7 mouse cellular contexts compared by ENCODE assay signal in the genomic region with DNA sequence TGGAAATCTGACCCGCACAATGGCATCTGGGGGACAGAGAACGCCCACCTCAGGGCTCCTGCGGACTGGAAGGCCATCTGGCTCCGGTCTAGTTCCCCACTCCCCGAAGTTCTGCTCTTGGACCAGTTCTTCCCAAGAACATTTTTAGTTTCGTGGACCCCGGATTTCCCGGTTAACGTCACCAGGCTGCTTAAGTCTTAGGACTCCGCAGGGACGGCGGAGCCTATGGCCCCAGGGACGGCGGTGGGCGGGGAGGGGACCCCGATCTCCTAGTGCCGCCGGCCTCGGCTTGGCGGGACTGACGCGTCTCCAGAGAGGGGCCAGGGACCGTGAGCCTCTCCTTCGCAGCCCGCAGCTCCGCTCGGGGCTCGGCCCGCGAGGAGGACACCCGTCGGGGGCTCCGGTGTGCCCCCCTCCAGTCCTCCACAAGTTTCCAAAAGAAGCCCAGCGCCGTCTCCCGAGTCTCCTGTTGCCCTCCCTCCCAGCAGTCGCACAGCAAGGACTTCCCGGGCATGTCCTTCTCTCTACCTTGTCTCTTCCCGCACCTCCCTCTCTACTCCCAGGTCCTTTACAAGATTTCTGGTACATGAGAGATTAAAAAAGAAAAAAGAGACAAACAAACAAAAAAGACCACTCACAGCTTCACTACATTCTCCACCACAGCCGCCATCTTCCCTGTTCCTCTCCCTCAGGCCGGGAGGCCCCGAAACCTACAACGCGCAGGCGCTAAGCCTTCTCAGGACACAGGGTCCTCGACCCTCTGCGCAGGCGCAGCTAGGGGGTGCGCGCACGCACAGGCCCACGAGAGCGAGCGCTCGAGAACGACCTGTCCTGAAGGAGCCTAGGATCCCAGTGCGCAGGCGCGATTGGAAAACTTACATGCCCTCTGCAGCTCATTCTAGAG. TPM values are rescaled to one million over a fixed set of nuclear protein-coding genes. Genes with fewer than 3 reads are reported as not detected.
DNase-seq lines count a peak whose midpoint lies in the region; ATAC-seq lines count a peak whose summit lies in the region.

No protein-coding gene starts in this region.

- H3K9me3 ChIP-seq in embryonic facial prominence, embryonic 11.5 days (replicated peaks; ENCODE audit: control insufficient read depth, low read length) = no peaks in the 10 kb centered on the region
- no peaks in the 10 kb centered on the region for H3K9me3 ChIP-seq in limb, embryonic 10.5 days (replicated peaks)
- H3K9me3 ChIP-seq in midbrain, embryonic 13.5 days = no peaks in the 10 kb centered on the region

- no peaks in the 10 kb centered on the region; the same call in 1 of the 2 replicates for H3K36me3 ChIP-seq in embryonic facial prominence, embryonic 11.5 days (replicated peaks; ENCODE audit: control insufficient read depth, insufficient read depth, low read depth, low read length)
- peaks cover 33% of the 10 kb centered on the region for H3K36me3 ChIP-seq in limb, embryonic 10.5 days
- peaks cover 6% of the 10 kb centered on the region for H3K36me3 ChIP-seq in midbrain, embryonic 13.5 days

- peak; percentile 88 for ATAC-seq in embryonic facial prominence, embryonic 11.5 days (replicated peaks; ENCODE audit: insufficient number of reproducible peaks, low FRiP score, low TSS enrichment, low read depth)
- peak; percentile 90 for ATAC-seq in granulocyte monocyte progenitor cell, adult 5-6 weeks (replicated peaks; ENCODE audit: poor library complexity, severe bottlenecking)
- ATAC-seq in midbrain, embryonic 13.5 days = peak; percentile 94

- H3K27ac ChIP-seq in embryonic facial prominence, embryonic 11.5 days (replicated peaks; ENCODE audit: low read depth, low read length) = peak overlapping the region; percentile 75
- peak overlapping the region; percentile 96 for H3K27ac ChIP-seq in limb, embryonic 10.5 days
- H3K27ac ChIP-seq in midbrain, embryonic 13.5 days = peak overlapping the region; percentile 75

- peak overlapping the region; percentile 100 for H3K4me3 ChIP-seq in embryonic facial prominence, embryonic 11.5 days (ENCODE audit: low read depth, low read length)
- H3K4me3 ChIP-seq in limb, embryonic 10.5 days = peak overlapping the region; percentile 97
- peak overlapping the region; percentile 97 for H3K4me3 ChIP-seq in midbrain, embryonic 13.5 days (replicated peaks)

- peak overlapping the region; percentile 66 for H3K4me2 ChIP-seq in embryonic facial prominence, embryonic 11.5 days (ENCODE audit: low read depth, low read length)
- peak overlapping the region; percentile 79 for H3K4me2 ChIP-seq in midbrain, embryonic 13.5 days (replicated peaks)

- under 1% methylated on average over 59 of the region's 59 CpGs for WGBS in embryonic facial prominence, embryonic 11.5 days
- WGBS in limb, embryonic 10.5 days = under 1% methylated on average over 59 of the region's 59 CpGs
- WGBS in midbrain, embryonic 13.5 days = under 1% methylated on average over 59 of the region's 59 CpGs

- H3K9ac ChIP-seq in embryonic facial prominence, embryonic 11.5 days (replicated peaks; ENCODE audit: low read length) = peak overlapping the region; percentile 98
- peak overlapping the region; percentile 97 for H3K9ac ChIP-seq in midbrain, embryonic 13.5 days (replicated peaks)

- DNase-seq in adrenal gland, postnatal 14 days = peak; percentile 100
- peak; percentile 100 for DNase-seq in embryonic facial prominence, embryonic 11.5 days (ENCODE audit: low spot score)
- DNase-seq in kidney, adult 11 months = peak; percentile 99
- DNase-seq in limb, embryonic 10.5 days (ENCODE audit: low spot score) = peak; percentile 100
- DNase-seq in spleen, adult 12 weeks (ENCODE audit: low spot score) = peak; percentile 98

- H3K4me1 ChIP-seq in embryonic facial prominence, embryonic 11.5 days (ENCODE audit: control insufficient read depth, insufficient read depth, low read length) = peaks cover 2% of the 10 kb centered on the region; the same call in 1 of the 2 replicates
- peaks cover 30% of the 10 kb centered on the region for H3K4me1 ChIP-seq in limb, embryonic 10.5 days
- H3K4me1 ChIP-seq in midbrain, embryonic 13.5 days (replicated peaks) = peaks cover 34% of the 10 kb centered on the region

- H3K27me3 ChIP-seq in embryonic facial prominence, embryonic 11.5 days (ENCODE audit: control insufficient read depth, insufficient read depth, low read length) = no peaks in the 10 kb centered on the region
- H3K27me3 ChIP-seq in limb, embryonic 10.5 days (ENCODE audit: low read depth, poor library complexity, severe bottlenecking) = no peaks in the 10 kb centered on the region
- no peaks in the 10 kb centered on the region for H3K27me3 ChIP-seq in midbrain, embryonic 13.5 days

RNA-seq across cellular contexts. Expression of a gene that starts 0.5 kb away (rescaled TPM):
- total RNA-seq in adrenal gland, postnatal 14 days (2021) = 118 and 119 TPM in 2 replicates
- 202 and 213 TPM in 2 replicates for polyA plus RNA-seq in embryonic facial prominence, embryonic 11.5 days (2014; fragmentation: Nextera tagmentation; extraction: Ambion mirVana)
- total RNA-seq in granulocyte monocyte progenitor cell, adult 5-6 weeks (2014; fragmentation: Nextera tagmentation) = 97.3 and 126 TPM in 2 replicates
- 62.7 and 108 TPM in 2 replicates for total RNA-seq in granulocyte monocyte progenitor cell, adult 5-6 weeks (2017)
- 223 and 240 TPM in 2 replicates for polyA plus RNA-seq in limb, embryonic 10.5 days (2016; fragmentation: Nextera tagmentation; extraction: Ambion mirVana)
- 157 and 158 TPM in 2 replicates for polyA plus RNA-seq in midbrain, embryonic 13.5 days (2015; fragmentation: Nextera tagmentation; extraction: Ambion mirVana)

RNA-seq across cellular contexts. Expression of a gene that starts 12.3 kb away (rescaled TPM):
- 9.6 and 9.7 TPM in 2 replicates for total RNA-seq in adrenal gland, postnatal 14 days (2021)
- 2.4 and 2.7 TPM in 2 replicates for polyA plus RNA-seq in embryonic facial prominence, embryonic 11.5 days (2014; fragmentation: Nextera tagmentation; extraction: Ambion mirVana)
- 0.23 TPM in 1 of 2 replicates, not detected in the other for total RNA-seq in granulocyte monocyte progenitor cell, adult 5-6 weeks (2014; fragmentation: Nextera tagmentation)
- total RNA-seq in granulocyte monocyte progenitor cell, adult 5-6 weeks (2017) = not detected in 2 replicates
- 1.3 and 1.7 TPM in 2 replicates for polyA plus RNA-seq in limb, embryonic 10.5 days (2016; fragmentation: Nextera tagmentation; extraction: Ambion mirVana)
- polyA plus RNA-seq in midbrain, embryonic 13.5 days (2015; fragmentation: Nextera tagmentation; extraction: Ambion mirVana) = 7.5 and 7.8 TPM in 2 replicates

RNA-seq across cellular contexts. Expression of a gene that starts 18.4 kb away (rescaled TPM):
- 1.4 and 1.7 TPM in 2 replicates for total RNA-seq in adrenal gland, postnatal 14 days (2021)
- 4.0 and 4.3 TPM in 2 replicates for polyA plus RNA-seq in embryonic facial prominence, embryonic 11.5 days (2014; fragmentation: Nextera tagmentation; extraction: Ambion mirVana)
- 1.1 and 2.5 TPM in 2 replicates for total RNA-seq in granulocyte monocyte progenitor cell, adult 5-6 weeks (2014; fragmentation: Nextera tagmentation)
- total RNA-seq in granulocyte monocyte progenitor cell, adult 5-6 weeks (2017) = 2.3 and 4.4 TPM in 2 replicates
- polyA plus RNA-seq in limb, embryonic 10.5 days (2016; fragmentation: Nextera tagmentation; extraction: Ambion mirVana) = 5.2 and 5.9 TPM in 2 replicates
- polyA plus RNA-seq in midbrain, embryonic 13.5 days (2015; fragmentation: Nextera tagmentation; extraction: Ambion mirVana) = 16.4 and 16.9 TPM in 2 replicates

RNA-seq across cellular contexts. Expression of a gene that starts 34.7 kb away (rescaled TPM):
- 14.7 and 16.5 TPM in 2 replicates for total RNA-seq in adrenal gland, postnatal 14 days (2021)
- polyA plus RNA-seq in embryonic facial prominence, embryonic 11.5 days (2014; fragmentation: Nextera tagmentation; extraction: Ambion mirVana) = 0.87 and 1.1 TPM in 2 replicates
- total RNA-seq in granulocyte monocyte progenitor cell, adult 5-6 weeks (2014; fragmentation: Nextera tagmentation) = 38.2 and 44.5 TPM in 2 replicates
- 35.5 and 35.6 TPM in 2 replicates for total RNA-seq in granulocyte monocyte progenitor cell, adult 5-6 weeks (2017)
- polyA plus RNA-seq in limb, embryonic 10.5 days (2016; fragmentation: Nextera tagmentation; extraction: Ambion mirVana) = 1.8 TPM in 2 replicates
- 1.4 and 2.0 TPM in 2 replicates for polyA plus RNA-seq in midbrain, embryonic 13.5 days (2015; fragmentation: Nextera tagmentation; extraction: Ambion mirVana)

RNA-seq across cellular contexts. Expression of a gene that starts 37.3 kb away (rescaled TPM):
- 26.0 and 34.5 TPM in 2 replicates for total RNA-seq in adrenal gland, postnatal 14 days (2021)
- polyA plus RNA-seq in embryonic facial prominence, embryonic 11.5 days (2014; fragmentation: Nextera tagmentation; extraction: Ambion mirVana) = 15.8 and 17.6 TPM in 2 replicates
- total RNA-seq in granulocyte monocyte progenitor cell, adult 5-6 weeks (2014; fragmentation: Nextera tagmentation) = 17.9 and 25.4 TPM in 2 replicates
- 19.0 and 28.4 TPM in 2 replicates for total RNA-seq in granulocyte monocyte progenitor cell, adult 5-6 weeks (2017)
- polyA plus RNA-seq in limb, embryonic 10.5 days (2016; fragmentation: Nextera tagmentation; extraction: Ambion mirVana) = 43.5 and 48.7 TPM in 2 replicates
- polyA plus RNA-seq in midbrain, embryonic 13.5 days (2015; fragmentation: Nextera tagmentation; extraction: Ambion mirVana) = 16.8 and 19.0 TPM in 2 replicates

Comparison
In these comparisons a context has a peak if more than half of its experiments do, and no peak if none do; other contexts are left out.
1. Peak in every context shown above with its lines: DNase-seq, ATAC-seq, H3K4me3 ChIP-seq and H3K27ac ChIP-seq.